Mouse (Mus musculus) lung, postnatal 0 days (tissue): ENCODE data around the gene 4931406P16Rik.
"Not testable (repeated sequence)": the region's sequence is repeated elsewhere in the genome, so short reads cannot be mapped to it uniquely, and the experiment has no call there.

Source experiments
- CTCF ChIP-seq: IDR thresholded peaks from 2 replicates; pipeline ENCODE4 v1.5.1; 2016; ENCODE audit warnings: antibody characterized with exemption, mild to moderate bottlenecking
- EP300 ChIP-seq: IDR thresholded peaks from 2 replicates; pipeline ENCODE4 v1.6.1; 2016; ENCODE audit warnings: antibody characterized with exemption, mild to moderate bottlenecking, control low read depth

DNA sequence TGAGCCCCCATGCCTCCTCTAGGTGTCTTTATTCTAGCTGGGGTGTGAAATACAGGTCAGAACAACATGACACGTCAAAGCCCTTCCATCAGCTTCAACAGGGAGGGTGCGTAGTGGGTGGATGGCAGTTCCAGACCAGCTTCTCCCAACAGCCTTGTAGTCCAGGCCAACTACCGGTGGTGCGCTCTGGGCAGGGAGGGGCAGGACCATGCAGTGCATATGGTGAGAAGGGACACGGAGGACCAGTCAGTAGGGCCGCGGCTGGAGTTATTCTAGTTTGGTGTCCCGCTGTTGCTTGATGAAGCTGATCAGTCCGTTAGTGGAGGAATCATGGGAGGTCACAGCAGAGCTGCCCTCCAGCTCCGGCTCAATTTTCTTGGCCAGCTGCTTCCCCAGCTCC lies 111.2 kb downstream of the 4931406P16Rik start:
- not testable (repeated sequence) for TF ChIP-seq CTCF, EP300
